Mouse (Mus musculus) granulocyte monocyte progenitor cell, adult 5-6 weeks (primary cell): ENCODE results near the gene Ppp1r14c. TPM values are rescaled to one million over a fixed set of nuclear protein-coding genes. Genes with fewer than 3 reads are reported as not detected.
"Not testable (repeated sequence)": the region's sequence is repeated elsewhere in the genome, so short reads cannot be mapped to it uniquely, and the experiment has no call there.

Experiments used
- ATAC-seq: replicated peaks from 2 replicates; pipeline ENCODE4 v1.8.0; 2016; ENCODE audit warnings: mild to moderate bottlenecking, moderate TSS enrichment, inconsistent platforms; ENCODE audit not compliant: poor library complexity, severe bottlenecking
- total RNA-seq, 2 experiments: library from RNA; stranded (forward) in 1 of 2; stranded (reverse) in 1 of 2; fragments of 200-712, 200-1000 nt in 1 of 2; fragments of >200 nt in 1 of 2; fragmentation: Nextera tagmentation in 1 of 2; gene quantifications; 2 replicates each; pipeline ENCODE4 v1.2.3; 2014 to 2017

Gene Ppp1r14c
- total RNA-seq, 2 experiments from 2014 or later: not detected

GRCm38 (mm10) chr10:3452822-3453475 is 87.1 kb downstream of the Ppp1r14c start:
- ATAC-seq: no peak

- no peak for ATAC-seq
Measured at GRCm38 (mm10) chr10:3458686-3459085, 92.8 kb downstream of the Ppp1r14c start.

GRCm38 (mm10) chr10:3460841-3461240 is 95.0 kb downstream of the Ppp1r14c start:
- no peak for ATAC-seq

GRCm38 (mm10) chr10:3466135-3466626 is 100.3 kb downstream of the Ppp1r14c start:
- ATAC-seq: no peak

GRCm38 (mm10) chr10:3468590-3468989 is 102.7 kb downstream of the Ppp1r14c start:
- ATAC-seq: no peak

GRCm38 (mm10) chr10:3476611-3477010 is 110.8 kb downstream of the Ppp1r14c start:
- no peak for ATAC-seq

GRCm38 (mm10) chr10:3479772-3480171 is 113.9 kb downstream of the Ppp1r14c start:
- no peak for ATAC-seq

- ATAC-seq: no peak
Measured at GRCm38 (mm10) chr10:3490052-3490451, 124.2 kb downstream of the Ppp1r14c start.

- no peak for ATAC-seq
Measured at GRCm38 (mm10) chr10:3496791-3497190, 130.9 kb downstream of the Ppp1r14c start.

GRCm38 (mm10) chr10:3500846-3501245 is 135.0 kb downstream of the Ppp1r14c start:
- not testable (repeated sequence) for ATAC-seq

GRCm38 (mm10) chr10:3507484-3508221 is 141.8 kb downstream of the Ppp1r14c start:
- no peak for ATAC-seq

- ATAC-seq: no peak
Measured at GRCm38 (mm10) chr10:3508222-3508588, 142.3 kb downstream of the Ppp1r14c start.

- ATAC-seq: no peak
Measured at GRCm38 (mm10) chr10:3508746-3509145, 142.9 kb downstream of the Ppp1r14c start.

GRCm38 (mm10) chr10:3509663-3510277 is 143.9 kb downstream of the Ppp1r14c start:
- ATAC-seq: no peak

- ATAC-seq: no peak
Measured at GRCm38 (mm10) chr10:3510486-3510885, 144.6 kb downstream of the Ppp1r14c start.

GRCm38 (mm10) chr10:3511401-3511800 is 145.5 kb downstream of the Ppp1r14c start:
- no peak for ATAC-seq

GRCm38 (mm10) chr10:3512620-3513305 is 146.9 kb downstream of the Ppp1r14c start:
- ATAC-seq: no peak

GRCm38 (mm10) chr10:3513947-3514346 is 148.1 kb downstream of the Ppp1r14c start:
- ATAC-seq: no peak
